Mouse (Mus musculus): ENCODE measurements around the gene Ncapd2.
"Not testable (repeated sequence)": the region's sequence is repeated elsewhere in the genome, so short reads cannot be mapped to it uniquely, and the experiment has no call there.

Ncapd2 gene

GRCm38 (mm10) chr6:125164672-125165327, 26.7 kb downstream of the Ncapd2 start:
- DNase-seq (ENCODE audit: low spot score), result no peak

- no peak for DNase-seq (ENCODE audit: low spot score)
These were observed 27.5 kb downstream of the Ncapd2 start for GRCm38 (mm10) chr6:125163801-125164657.

GRCm38 (mm10) chr6:125162615-125163305, 28.7 kb downstream of the Ncapd2 start:
- DNase-seq (ENCODE audit: low spot score), result not testable (repeated sequence)

GRCm38 (mm10) chr6:125161971-125162370, 29.5 kb downstream of the Ncapd2 start:
- DNase-seq (ENCODE audit: low spot score), result peak; percentile 52

- DNase-seq (ENCODE audit: low spot score), result no peak
These were observed 30.4 kb downstream of the Ncapd2 start for GRCm38 (mm10) chr6:125160854-125161760.

- no peak for DNase-seq (ENCODE audit: low spot score)
These were observed 31.0 kb downstream of the Ncapd2 start for GRCm38 (mm10) chr6:125160558-125160853.

GRCm38 (mm10) chr6:125159773-125160557, 31.5 kb downstream of the Ncapd2 start:
- DNase-seq (ENCODE audit: low spot score), result no peak

- no peak for DNase-seq (ENCODE audit: low spot score)
These were observed 32.5 kb downstream of the Ncapd2 start for GRCm38 (mm10) chr6:125158944-125159492.

- DNase-seq (ENCODE audit: low spot score), result no peak
These were observed 34.4 kb downstream of the Ncapd2 start for GRCm38 (mm10) chr6:125156903-125157614.

- no peak for DNase-seq (ENCODE audit: low spot score)
These were observed 35.0 kb downstream of the Ncapd2 start for GRCm38 (mm10) chr6:125156491-125156890.

GRCm38 (mm10) chr6:125155262-125155661, 36.2 kb downstream of the Ncapd2 start:
- no peak for DNase-seq (ENCODE audit: low spot score)

- DNase-seq (ENCODE audit: low spot score), result no peak
These were observed 37.0 kb downstream of the Ncapd2 start for GRCm38 (mm10) chr6:125154550-125154949.

GRCm38 (mm10) chr6:125153682-125154081, 37.8 kb downstream of the Ncapd2 start:
- no peak for DNase-seq (ENCODE audit: low spot score)

GRCm38 (mm10) chr6:125153018-125153389, 38.5 kb downstream of the Ncapd2 start:
- DNase-seq (ENCODE audit: low spot score), result no peak

GRCm38 (mm10) chr6:125152212-125153017, 39.1 kb downstream of the Ncapd2 start:
- DNase-seq (ENCODE audit: low spot score), result no peak

GRCm38 (mm10) chr6:125149569-125149950, 41.9 kb downstream of the Ncapd2 start:
- DNase-seq (ENCODE audit: low spot score), result no peak

GRCm38 (mm10) chr6:125148926-125149568, 42.5 kb downstream of the Ncapd2 start:
- no peak for DNase-seq (ENCODE audit: low spot score)

- DNase-seq (ENCODE audit: low spot score), result no peak
These were observed 43.1 kb downstream of the Ncapd2 start for GRCm38 (mm10) chr6:125148251-125148925.
